Mouse (Mus musculus) heart, adult 2 months (tissue): Measurements from ENCODE around the gene Tsga10ip. TPM values are rescaled to one million over a fixed set of nuclear protein-coding genes. Genes with fewer than 3 reads are reported as not detected.

Source experiments
- DNase-seq, 2 experiments: peaks; one replicate each; pipeline ENCODE4 v3.0.0; 2021
- H3K27ac ChIP-seq: fragments of 200-600 bp; 2 replicates; pipeline ENCODE4 v1.8.1; 2022
- H3K27me3 ChIP-seq: fragments of 200-500 bp; 2 replicates; pipeline ENCODE4 v1.6.1; 2012; ENCODE audit warnings: mild to moderate bottlenecking, low read length, inconsistent platforms, mixed read lengths; ENCODE audit not compliant: control insufficient read depth, insufficient read depth
- H3K36me3 ChIP-seq: fragments of 200-500 bp; 2 replicates; pipeline ENCODE4 v1.6.1; 2012; ENCODE audit warnings: low read length, inconsistent platforms; ENCODE audit not compliant: control insufficient read depth, insufficient read depth
- H3K4me1 ChIP-seq: fragments of 200-500 bp; 2 replicates; pipeline ENCODE4 v1.6.1; 2011; ENCODE audit warnings: low read length; ENCODE audit not compliant: control insufficient read depth, insufficient read depth
- H3K4me3 ChIP-seq: fragments of 200-600 bp; 2 replicates; pipeline ENCODE4 v1.8.1; 2022
- H3K79me2 ChIP-seq: fragments of 200-500 bp; replicated peaks from 2 replicates; pipeline ENCODE4 v1.6.1; 2012; ENCODE audit warnings: mild to moderate bottlenecking, inconsistent platforms, low read length, moderate library complexity, mixed read lengths; ENCODE audit not compliant: control insufficient read depth, insufficient read depth
- H3K9ac ChIP-seq: fragments of 200-500 bp; 2 replicates; pipeline ENCODE4 v1.6.1; 2012; ENCODE audit warnings: low read depth, mild to moderate bottlenecking, control low read depth, inconsistent platforms, low read length, mixed read lengths
- CTCF ChIP-seq: fragments of 200-600 bp; IDR thresholded peaks from 2 replicates; pipeline ENCODE4 v1.8.1; 2022; ENCODE audit warnings: antibody characterized with exemption, mild to moderate bottlenecking, moderate library complexity
- EP300 ChIP-seq: fragments of 200-500 bp; IDR thresholded peaks from 2 replicates; pipeline ENCODE4 v1.6.1; 2011; ENCODE audit warnings: low read depth, low read length, control low read depth; ENCODE audit not compliant: insufficient read depth
- POLR2A ChIP-seq: fragments of 200-500 bp; IDR thresholded peaks from 2 replicates; pipeline ENCODE4 v1.6.1; 2011; ENCODE audit warnings: mild to moderate bottlenecking, low read depth, low read length, control low read depth; ENCODE audit not compliant: insufficient read depth
- WGBS: fragments of 180-500 bp; shearing (Covaris S2); methylation state at CpG from one replicate; pipeline ENCODE4 v1.1.7; 2018; 5-methylcytosine and 5-hydroxymethylcytosine counted together
- intact Hi-C: fragments of 180-260 bp; cut with DNase I; formaldehyde crosslinking; loops from one replicate; pipeline ENCODE4 v1.15.1; 2025
- polyA plus RNA-seq: library from polyadenylated mRNA; depleted of rRNA; stranded (reverse); fragments of >200 nt; gene quantifications from 2 replicates; pipeline ENCODE4 v1.2.3, GENCODE M21; 2012
- total RNA-seq, 2 experiments: library from RNA; stranded (reverse); gene quantifications; 2 replicates each; pipeline ENCODE4 v1.2.3; 2021

Tsga10ip gene
- total and polyA plus RNA-seq, 3 experiments = 0.08 to 0.52 (median 0.39) TPM

GRCm38 (mm10) chr19:5390416-5390815 is 11.9 kb downstream of the Tsga10ip start:
- Histone ChIP-seq H3K4me3 (no peak overlapping the region; the same call in 1 of the 2 replicates), H3K9ac (no peak overlapping the region), H3K36me3 (peaks cover 3% of the 10 kb centered on the region; the same call in 1 of the 2 replicates), H3K79me2 (peaks cover 3% of the 10 kb centered on the region), H3K27ac (no peak overlapping the region), H3K27me3 (no peaks in the 10 kb centered on the region), H3K4me1 (peaks cover 5% of the 10 kb centered on the region)
- no peak for DNase-seq
- intact Hi-C loops = no loop called here
- TF ChIP-seq POLR2A (no peak), EP300 (no peak), CTCF (no peak)
- whole genome bisulfite sequencing = 65% methylated on average over 8 of the region's 8 CpGs

GRCm38 (mm10) chr19:5389647-5390046 is 12.7 kb downstream of the Tsga10ip start:
- H3K79me2 ChIP-seq = peaks cover 3% of the 10 kb centered on the region
- WGBS = 13% methylated on average over 12 of the region's 12 CpGs
- H3K27me3 ChIP-seq = no peaks in the 10 kb centered on the region
- peaks cover 5% of the 10 kb centered on the region for H3K4me1 ChIP-seq
- peak overlapping the region; percentile 36; the same call in 1 of the 2 replicates for H3K27ac ChIP-seq
- peak overlapping the region; percentile 30 for H3K9ac ChIP-seq
- TF ChIP-seq EP300 (no peak), CTCF (no peak), POLR2A (no peak)
- peak overlapping the region; percentile 99 for H3K4me3 ChIP-seq
- intact Hi-C loops = loop anchor here (2.0 to 10.0 kb wide), 3 partner anchors 35 to 295 kb away; partner anchors contain the start of genes AI837181, Drap1, Map3k11 and Mus81
- peaks cover 3% of the 10 kb centered on the region; the same call in 1 of the 2 replicates for H3K36me3 ChIP-seq
- DNase-seq = peak; percentile 49 to 61

- peak within 1 kb of the TSS; percentile 99 for H3K4me3 ChIP-seq
- H3K4me1 ChIP-seq = peaks cover 5% of the 10 kb centered on the region
- intact Hi-C loops = loop anchor here (1.0 to 10.0 kb wide), 4 partner anchors 22 to 296 kb away; partner anchors contain the start of genes AI837181, Drap1, Eif1ad and Map3k11
- peak within 1 kb of the TSS; percentile 97 for H3K9ac ChIP-seq
- no peaks in the 10 kb centered on the region for H3K27me3 ChIP-seq
- 1% methylated on average over 43 of the region's 43 CpGs for WGBS
- H3K36me3 ChIP-seq = peaks cover 3% of the 10 kb centered on the region; the same call in 1 of the 2 replicates
- peak; percentile 94 to 97 for DNase-seq
- H3K79me2 ChIP-seq = peaks cover 3% of the 10 kb centered on the region
- TF ChIP-seq EP300 = no peak
- TF ChIP-seq POLR2A = peak; percentile 98
- TF ChIP-seq CTCF = no peak
- peak within 1 kb of the TSS; percentile 90 for H3K27ac ChIP-seq
Observed at GRCm38 (mm10) chr19:5388588-5389242, 13.6 kb downstream of the Tsga10ip start, which contains the start of gene Sart1. Sart1 (minus strand) TSS chr19:5388703.

GRCm38 (mm10) chr19:5388011-5388441 is 14.3 kb downstream of the Tsga10ip start:
- Histone ChIP-seq H3K79me2 (peaks cover 3% of the 10 kb centered on the region), H3K4me1 (peaks cover 5% of the 10 kb centered on the region), H3K9ac (peak overlapping the region; percentile 97), H3K36me3 (peaks cover 3% of the 10 kb centered on the region; the same call in 1 of the 2 replicates), H3K27ac (peak overlapping the region; percentile 90), H3K27me3 (no peaks in the 10 kb centered on the region), H3K4me3 (peak overlapping the region; percentile 99)
- under 1% methylated on average over 43 of the region's 43 CpGs for WGBS
- no peak for TF ChIP-seq EP300
- TF ChIP-seq POLR2A = no peak
- TF ChIP-seq CTCF = no peak
- DNase-seq = no peak
- intact Hi-C loops = loop anchor here (1.0 to 10.0 kb wide), 4 partner anchors 22 to 297 kb away; partner anchors contain the start of genes AI837181, Drap1, Eif1ad and Map3k11

- H3K4me1 ChIP-seq = peaks cover 5% of the 10 kb centered on the region
- WGBS = 86% methylated on average over 8 of the region's 8 CpGs
- DNase-seq = no peak
- no peak overlapping the region for H3K4me3 ChIP-seq
- H3K27me3 ChIP-seq = no peaks in the 10 kb centered on the region
- H3K9ac ChIP-seq = no peak overlapping the region
- H3K79me2 ChIP-seq = peaks cover 3% of the 10 kb centered on the region
- H3K36me3 ChIP-seq = peaks cover 3% of the 10 kb centered on the region; the same call in 1 of the 2 replicates
- TF ChIP-seq EP300 (no peak), POLR2A (no peak), CTCF (no peak)
- intact Hi-C loops = loop anchor here (1.0 to 10.0 kb wide), 2 partner anchors 15 to 300 kb away; partner anchors contain the start of genes Map3k11 and Pcnx3
- no peak overlapping the region for H3K27ac ChIP-seq
Observed at GRCm38 (mm10) chr19:5384715-5385114, 17.6 kb downstream of the Tsga10ip start.

GRCm38 (mm10) chr19:5383326-5383725 is 19.0 kb downstream of the Tsga10ip start:
- Histone ChIP-seq H3K4me1 (peaks cover 2% of the 10 kb centered on the region), H3K27me3 (no peaks in the 10 kb centered on the region), H3K79me2 (peaks cover 2% of the 10 kb centered on the region), H3K27ac (no peak overlapping the region), H3K4me3 (no peak overlapping the region), H3K9ac (no peak overlapping the region), H3K36me3 (peaks cover 3% of the 10 kb centered on the region; the same call in 1 of the 2 replicates)
- WGBS = 91% methylated on average over 12 of the region's 12 CpGs
- no peak for DNase-seq
- TF ChIP-seq EP300 = no peak
- no peak for TF ChIP-seq CTCF
- no peak for TF ChIP-seq POLR2A
- intact Hi-C loops = loop anchor here (10.0 kb wide), 1 partner anchor 301 kb away; the partner anchor contains the start of genes Map3k11 and Pcnx3
